Mouse (Mus musculus) liver, adult 2 months (tissue): ENCODE data around the gene Tmem38b.

Source experiments
- CTCF ChIP-seq: fragments of 200-500 bp; IDR thresholded peaks from 2 replicates; pipeline ENCODE4 v1.5.1; 2011; ENCODE audit warnings: low read depth, low read length, control low read depth
- POLR2A ChIP-seq: fragments of 200-500 bp; IDR thresholded peaks from 2 replicates; pipeline ENCODE4 v1.6.1; 2011; ENCODE audit warnings: low read length, control low read depth; ENCODE audit not compliant: insufficient read depth; ENCODE audit errors: extremely low read depth

- TF ChIP-seq CTCF (no peak), POLR2A (no peak)
Observed at GRCm38 (mm10) chr4:53781396-53781795, 44.4 kb upstream of the Tmem38b start.
